Mouse (Mus musculus): ENCODE data around the gene Cdk5r1. TPM values are rescaled to one million over a fixed set of nuclear protein-coding genes. Genes with fewer than 3 reads are reported as not detected.
"Not testable (repeated sequence)": the region's sequence is repeated elsewhere in the genome, so short reads cannot be mapped to it uniquely, and the experiment has no call there.

Gene Cdk5r1
- total and polyA plus RNA-seq, 3 experiments, result 0.65 to 1.5 TPM; not detected in 1

- Histone ChIP-seq H3K4me1 (ENCODE audit: insufficient read depth, low read depth, low read length) (peaks cover 8% of the 10 kb centered on the region), H3K27me3 (ENCODE audit: insufficient read depth, low read length) (no peaks in the 10 kb centered on the region), H3K9me3 (replicated peaks) (no peaks in the 10 kb centered on the region), H3K4me3 (ENCODE audit: low read depth, low read length) (no peak overlapping the region), H3K36me3 (replicated peaks) (peaks cover 86% of the 10 kb centered on the region)
- TF ChIP-seq GATA1 (IDR thresholded peaks at IDR 0.05; ENCODE audit: borderline replicate concordance, low read length) (no peak), GATA2 (IDR thresholded peaks at IDR 0.05; ENCODE audit: borderline replicate concordance, low read depth, low read length) (no peak), TAL1 (conservative IDR thresholded peaks at IDR 0.05; ENCODE audit: low read depth, low read length) (no peak), POLR2AphosphoS5 (IDR thresholded peaks at IDR 0.05; ENCODE audit: insufficient replicate concordance, low read depth, low read length) (no peak)
- no peak for DNase-seq (ENCODE audit: low spot score)
- ATAC-seq (ENCODE audit: extremely low read depth, insufficient number of reproducible peaks, low FRiP score, poor library complexity, severe bottlenecking), result no peak
Observed at GRCm38 (mm10) chr11:80446916-80447315, 29.9 kb upstream of the Cdk5r1 start.

- Histone ChIP-seq H3K36me3 (replicated peaks) (peaks cover 86% of the 10 kb centered on the region), H3K4me1 (ENCODE audit: insufficient read depth, low read depth, low read length) (peaks cover 28% of the 10 kb centered on the region), H3K27me3 (ENCODE audit: insufficient read depth, low read length) (no peaks in the 10 kb centered on the region), H3K9me3 (replicated peaks) (no peaks in the 10 kb centered on the region), H3K4me3 (ENCODE audit: low read depth, low read length) (no peak overlapping the region)
- DNase-seq (ENCODE audit: low spot score) (no peak), ATAC-seq (ENCODE audit: extremely low read depth, insufficient number of reproducible peaks, low FRiP score, poor library complexity, severe bottlenecking) (no peak)
- no peak for TF ChIP-seq POLR2AphosphoS5 (IDR thresholded peaks at IDR 0.05; ENCODE audit: insufficient replicate concordance, low read depth, low read length)
- no peak for TF ChIP-seq GATA2 (IDR thresholded peaks at IDR 0.05; ENCODE audit: borderline replicate concordance, low read depth, low read length)
- TF ChIP-seq CTCF (IDR thresholded peaks at IDR 0.05; ENCODE audit: low read depth, low read length), result no peak
- TF ChIP-seq GATA1 (IDR thresholded peaks at IDR 0.05; ENCODE audit: borderline replicate concordance, low read length), result no peak
- TF ChIP-seq TAL1 (conservative IDR thresholded peaks at IDR 0.05; ENCODE audit: low read depth, low read length), result no peak
Observed at GRCm38 (mm10) chr11:80449859-80450258, 27.0 kb upstream of the Cdk5r1 start.

GRCm38 (mm10) chr11:80452242-80452641, 24.6 kb upstream of the Cdk5r1 start:
- Histone ChIP-seq H3K36me3 (replicated peaks) (peaks cover 88% of the 10 kb centered on the region), H3K9me3 (replicated peaks) (no peaks in the 10 kb centered on the region), H3K4me1 (ENCODE audit: insufficient read depth, low read depth, low read length) (peaks cover 28% of the 10 kb centered on the region), H3K4me3 (ENCODE audit: low read depth, low read length) (no peak overlapping the region), H3K27me3 (ENCODE audit: insufficient read depth, low read length) (no peaks in the 10 kb centered on the region)
- TF ChIP-seq POLR2AphosphoS5 (IDR thresholded peaks at IDR 0.05; ENCODE audit: insufficient replicate concordance, low read depth, low read length) (no peak), TAL1 (conservative IDR thresholded peaks at IDR 0.05; ENCODE audit: low read depth, low read length) (no peak), CTCF (IDR thresholded peaks at IDR 0.05; ENCODE audit: low read depth, low read length) (no peak), GATA1 (IDR thresholded peaks at IDR 0.05; ENCODE audit: borderline replicate concordance, low read length) (no peak), GATA2 (IDR thresholded peaks at IDR 0.05; ENCODE audit: borderline replicate concordance, low read depth, low read length) (no peak)
- DNase-seq (ENCODE audit: low spot score) (no peak), ATAC-seq (ENCODE audit: extremely low read depth, insufficient number of reproducible peaks, low FRiP score, poor library complexity, severe bottlenecking) (peak; percentile 54)

GRCm38 (mm10) chr11:80453198-80453597, 23.6 kb upstream of the Cdk5r1 start:
- peaks cover 89% of the 10 kb centered on the region for H3K36me3 ChIP-seq (replicated peaks)
- H3K27me3 ChIP-seq (ENCODE audit: insufficient read depth, low read length), result no peaks in the 10 kb centered on the region
- H3K9me3 ChIP-seq (replicated peaks), result no peaks in the 10 kb centered on the region
- no peak for DNase-seq (ENCODE audit: low spot score)
- TF ChIP-seq TAL1 (conservative IDR thresholded peaks at IDR 0.05; ENCODE audit: low read depth, low read length) (no peak), POLR2AphosphoS5 (IDR thresholded peaks at IDR 0.05; ENCODE audit: insufficient replicate concordance, low read depth, low read length) (no peak), GATA2 (IDR thresholded peaks at IDR 0.05; ENCODE audit: borderline replicate concordance, low read depth, low read length) (no peak), GATA1 (IDR thresholded peaks at IDR 0.05; ENCODE audit: borderline replicate concordance, low read length) (no peak), CTCF (IDR thresholded peaks at IDR 0.05; ENCODE audit: low read depth, low read length) (no peak)
- peaks cover 28% of the 10 kb centered on the region for H3K4me1 ChIP-seq (ENCODE audit: insufficient read depth, low read depth, low read length)
- H3K4me3 ChIP-seq (ENCODE audit: low read depth, low read length), result no peak overlapping the region
- no peak for ATAC-seq (ENCODE audit: extremely low read depth, insufficient number of reproducible peaks, low FRiP score, poor library complexity, severe bottlenecking)

GRCm38 (mm10) chr11:80463605-80464130, 13.2 kb upstream of the Cdk5r1 start:
- not testable (repeated sequence) for DNase-seq (ENCODE audit: low spot score); H3K4me3 ChIP-seq (ENCODE audit: low read depth, low read length); H3K4me1 ChIP-seq (ENCODE audit: insufficient read depth, low read depth, low read length); ATAC-seq (ENCODE audit: extremely low read depth, insufficient number of reproducible peaks, low FRiP score, poor library complexity, severe bottlenecking); H3K9me3 ChIP-seq (replicated peaks); H3K27me3 ChIP-seq (ENCODE audit: insufficient read depth, low read length)
- H3K36me3 ChIP-seq (replicated peaks), result peaks cover 92% of the 10 kb centered on the region

- DNase-seq (ENCODE audit: low spot score), result no peak
- H3K27me3 ChIP-seq (ENCODE audit: insufficient read depth, low read length), result no peaks in the 10 kb centered on the region
- TF ChIP-seq POLR2AphosphoS5 (IDR thresholded peaks at IDR 0.05; ENCODE audit: insufficient replicate concordance, low read depth, low read length), result no peak
- TF ChIP-seq CTCF (IDR thresholded peaks at IDR 0.05; ENCODE audit: low read depth, low read length), result no peak
- TF ChIP-seq TAL1 (conservative IDR thresholded peaks at IDR 0.05; ENCODE audit: low read depth, low read length), result no peak
- no peak for TF ChIP-seq GATA2 (IDR thresholded peaks at IDR 0.05; ENCODE audit: borderline replicate concordance, low read depth, low read length)
- TF ChIP-seq GATA1 (IDR thresholded peaks at IDR 0.05; ENCODE audit: borderline replicate concordance, low read length), result no peak
- no peaks in the 10 kb centered on the region for H3K9me3 ChIP-seq (replicated peaks)
- H3K4me3 ChIP-seq (ENCODE audit: low read depth, low read length), result no peak overlapping the region
- H3K4me1 ChIP-seq (ENCODE audit: insufficient read depth, low read depth, low read length), result peaks cover 18% of the 10 kb centered on the region
- H3K36me3 ChIP-seq (replicated peaks), result peaks cover 83% of the 10 kb centered on the region
- ATAC-seq (ENCODE audit: extremely low read depth, insufficient number of reproducible peaks, low FRiP score, poor library complexity, severe bottlenecking), result no peak
Observed at GRCm38 (mm10) chr11:80471836-80472605, 4.8 kb upstream of the Cdk5r1 start.

Measured in G1E (cell line).